ENCODE assay signal across 35 mouse cellular contexts in the genomic region with DNA sequence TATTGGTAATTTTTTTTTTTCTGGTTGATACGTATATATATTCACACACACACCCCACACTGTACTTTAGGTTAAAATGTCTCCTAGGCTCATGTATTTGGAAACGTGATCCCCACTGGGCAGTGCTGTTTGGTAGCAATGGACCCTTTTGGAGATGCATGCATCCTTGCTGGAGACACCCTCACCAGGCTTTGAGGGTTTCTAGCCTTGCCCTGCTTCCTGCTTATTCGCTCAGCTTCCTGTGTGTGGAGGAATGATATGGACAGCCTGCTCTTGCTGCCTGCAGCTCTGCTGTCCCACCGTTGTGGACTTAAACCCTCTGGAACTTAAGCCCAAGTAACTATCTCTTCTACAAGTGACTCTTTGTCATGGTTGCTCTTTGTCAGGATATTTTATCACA. TPM values are rescaled to one million over a fixed set of nuclear protein-coding genes. Genes with fewer than 3 reads are reported as not detected.
A peak's percentile ranks its signal among the peaks of the same experiment; 100 is the strongest.
DNase-seq lines count a peak whose midpoint lies in the region; ATAC-seq and TF ChIP-seq lines count a peak whose summit lies in the region.
"Had no signal": no experiment of that assay in that cellular context is flagged by ENCODE, and none has a peak within 500 bp of the region (broad histone marks: within the 10 kb centered on the region; RNA-seq: fewer than 3 reads in every experiment).

No protein-coding gene starts in this region.

- WGBS in liver, embryonic 11.5 days, result 48% methylated on average over 4 of the region's 4 CpGs
- 38% methylated on average over 4 of the region's 4 CpGs for WGBS in liver, postnatal 0 days (ENCODE audit: insufficient replicate concordance)

- TF ChIP-seq POLR2A in bone marrow macrophage, adult 2 months (IDR thresholded peaks at IDR 0.05; ENCODE audit: borderline replicate concordance, low read depth, low read length), result no peak

- peaks cover 5% of the 10 kb centered on the region for H3K4me1 ChIP-seq in liver, embryonic 11.5 days (replicated peaks; ENCODE audit: control insufficient read depth, insufficient read depth, low read length)
- H3K4me1 ChIP-seq in liver, postnatal 0 days (ENCODE audit: insufficient read depth), result peaks cover 9% of the 10 kb centered on the region
- peaks cover 38% of the 10 kb centered on the region for H3K4me1 ChIP-seq in bone marrow macrophage, adult 2 months (ENCODE audit: control insufficient read depth, insufficient read depth, low read length)
- H3K4me1 ChIP-seq: embryonic facial prominence, embryonic 12.5 days; embryonic facial prominence, embryonic 15.5 days; hindbrain, embryonic 15.5 days had no signal

- no peak for TF ChIP-seq CTCF in liver, postnatal 0 days (IDR thresholded peaks at IDR 0.05; ENCODE audit: low read depth)
- no peak for TF ChIP-seq CTCF in bone marrow macrophage, adult 2 months (IDR thresholded peaks at IDR 0.05; ENCODE audit: low read depth, low read length)

- 0 out of 2 replicates have a peak, but pooled peaks have one; percentile 34 for ATAC-seq in liver, embryonic 11.5 days (replicated peaks; ENCODE audit: low FRiP score)
- ATAC-seq in liver, postnatal 0 days, result no peak
- ATAC-seq: forebrain, embryonic 14.5 days; forebrain, postnatal 0 days; intestine, embryonic 15.5 days; Patski had no signal

- no peaks in the 10 kb centered on the region for H3K36me3 ChIP-seq in liver, embryonic 11.5 days (ENCODE audit: control insufficient read depth, insufficient read depth, low read length)
- no peaks in the 10 kb centered on the region for H3K36me3 ChIP-seq in liver, postnatal 0 days (replicated peaks; ENCODE audit: insufficient read depth, low read length)
- H3K36me3 ChIP-seq: embryonic facial prominence, embryonic 12.5 days; embryonic facial prominence, embryonic 15.5 days; G1E; heart, embryonic 10.5 days; heart, embryonic 13.5 days; hindbrain, embryonic 12.5 days; hindbrain, embryonic 15.5 days; intestine, embryonic 15.5 days had no signal

- H3K9me3 ChIP-seq in liver, embryonic 11.5 days (ENCODE audit: control insufficient read depth, low read length), result no peaks in the 10 kb centered on the region
- no peaks in the 10 kb centered on the region for H3K9me3 ChIP-seq in liver, postnatal 0 days (ENCODE audit: low read length)
- H3K9me3 ChIP-seq: embryonic facial prominence, embryonic 12.5 days; embryonic facial prominence, embryonic 15.5 days; G1E; heart, embryonic 10.5 days; heart, embryonic 13.5 days; hindbrain, embryonic 12.5 days; hindbrain, embryonic 15.5 days; intestine, embryonic 15.5 days had no signal

- no peaks in the 10 kb centered on the region for H3K27me3 ChIP-seq in liver, embryonic 11.5 days (replicated peaks; ENCODE audit: control insufficient read depth, insufficient read depth, low read length)
- H3K27me3 ChIP-seq in liver, postnatal 0 days (ENCODE audit: insufficient read depth, low read length), result no peaks in the 10 kb centered on the region
- H3K27me3 ChIP-seq: CH12.LX; embryonic facial prominence, embryonic 12.5 days; embryonic facial prominence, embryonic 15.5 days; heart, embryonic 13.5 days; hindbrain, embryonic 12.5 days; hindbrain, embryonic 15.5 days; intestine, embryonic 15.5 days; Patski had no signal

- no peak for TF ChIP-seq EP300 in liver, postnatal 0 days (IDR thresholded peaks at IDR 0.05; ENCODE audit: low read depth)

- no peak overlapping the region for H3K4me2 ChIP-seq in liver, embryonic 11.5 days
- no peak overlapping the region for H3K4me2 ChIP-seq in liver, postnatal 0 days (ENCODE audit: low read depth, low read length)
- H3K4me2 ChIP-seq: embryonic facial prominence, embryonic 12.5 days; embryonic facial prominence, embryonic 15.5 days; heart, embryonic 13.5 days; hindbrain, embryonic 12.5 days; hindbrain, embryonic 15.5 days; intestine, embryonic 15.5 days had no signal

- H3K27ac ChIP-seq in liver, embryonic 11.5 days (ENCODE audit: low read depth, low read length), result no peak overlapping the region
- H3K27ac ChIP-seq in liver, postnatal 0 days (ENCODE audit: low read depth), result no peak overlapping the region
- peak overlapping the region; percentile 48; the same call in 1 of the 2 replicates for H3K27ac ChIP-seq in bone marrow macrophage, adult 2 months (ENCODE audit: insufficient read depth, low read depth, low read length)
- H3K27ac ChIP-seq: embryonic facial prominence, embryonic 12.5 days; embryonic facial prominence, embryonic 15.5 days; gastrocnemius, adult 2 months; heart, adult 2 months; heart, embryonic 10.5 days; heart, embryonic 13.5 days; hindbrain, embryonic 12.5 days; hindbrain, embryonic 15.5 days; intestine, embryonic 15.5 days had no signal

- DNase-seq in liver, embryonic 11.5 days (ENCODE audit: low spot score), result no peak
- DNase-seq in liver, postnatal 0 days, result no peak
- peak; percentile 31 for DNase-seq in induced T-regulatory cell, adult 2 months (ENCODE audit: low read depth)
- no peak for DNase-seq in cerebellum, adult 18-20 months
- DNase-seq in adrenal gland, postnatal 4 days (ENCODE audit: low spot score in 2 of 2), result no peak
- DNase-seq: adrenal gland, postnatal 10 days; adrenal gland, postnatal 36 days; cerebellum, adult 11-12 months; cerebellum, adult 9-10 months; cerebellum, postnatal 14 days; forebrain, postnatal 0 days; gastrocnemius, adult 2 months; gastrocnemius, postnatal 14 days; heart, adult 2 months; kidney, adult 11 months had no signal

- no peak overlapping the region for H3K4me3 ChIP-seq in liver, embryonic 11.5 days (ENCODE audit: low read depth, low read length)
- no peak overlapping the region for H3K4me3 ChIP-seq in liver, postnatal 0 days (ENCODE audit: low read depth, low read length)
- no peak overlapping the region for H3K4me3 ChIP-seq in bone marrow macrophage, adult 2 months (ENCODE audit: insufficient read depth, low read length)
- H3K4me3 ChIP-seq: embryonic facial prominence, embryonic 12.5 days; embryonic facial prominence, embryonic 15.5 days; gastrocnemius, adult 2 months; heart, adult 2 months; heart, embryonic 10.5 days; heart, embryonic 13.5 days; hindbrain, embryonic 12.5 days; hindbrain, embryonic 15.5 days; intestine, embryonic 15.5 days had no signal

- H3K9ac ChIP-seq in liver, embryonic 11.5 days (ENCODE audit: low read depth, low read length), result no peak overlapping the region
- no peak overlapping the region for H3K9ac ChIP-seq in liver, postnatal 0 days (replicated peaks)
- H3K9ac ChIP-seq: embryonic facial prominence, embryonic 12.5 days; embryonic facial prominence, embryonic 15.5 days; forebrain, postnatal 0 days; heart, embryonic 13.5 days; hindbrain, embryonic 12.5 days; hindbrain, embryonic 15.5 days; intestine, embryonic 15.5 days had no signal

RNA-seq across cellular contexts. Expression of a gene that starts 19.3 kb away (rescaled TPM):
- polyA plus RNA-seq in liver, embryonic 11.5 days (2014; fragmentation: Nextera tagmentation; extraction: Ambion mirVana), result not detected in 2 replicates
- not detected in 2 replicates for polyA plus RNA-seq in liver, postnatal 0 days (2015; fragmentation: Nextera tagmentation; extraction: Ambion mirVana)
- polyA plus RNA-seq in bone marrow macrophage, adult 2 months (2012; ENCODE audit: insufficient read depth, insufficient read length, missing spikeins), result not detected in 2 replicates
- total RNA-seq in adrenal gland, postnatal 4 days (2021), result not detected
- total RNA-seq: adrenal gland, adult 18-20 months; adrenal gland, postnatal 10 days; adrenal gland, postnatal 36 days; CH12.LX; forebrain, postnatal 0 days; G1E; gastrocnemius, adult 2 months; gastrocnemius, postnatal 14 days; gastrocnemius, postnatal 4 days; heart, adult 2 months; heart, postnatal 25 days; hematopoietic stem cell, adult 5-6 weeks had no signal
- polyA plus RNA-seq: brain, embryonic 14.5 days; embryonic facial prominence, embryonic 12.5 days; forebrain, embryonic 11.5 days; forebrain, embryonic 14.5 days; forebrain, postnatal 0 days; frontal cortex, adult 2 months; G1E; heart, adult 2 months; heart, embryonic 10.5 days; heart, embryonic 13.5 days; heart, embryonic 16.5 days; hindbrain, embryonic 12.5 days; hindbrain, embryonic 15.5 days; Patski had no signal
